Comparison of ENCODE assay signal across 28 mouse cellular contexts in genomic region chr19:30115606-30116005, GRCm38 (mm10). TPM values are rescaled to one million over a fixed set of nuclear protein-coding genes. Genes with fewer than 3 reads are reported as not detected.
DNase-seq lines count a peak whose midpoint lies in the region; ATAC-seq and TF ChIP-seq lines count a peak whose summit lies in the region.
"Had no signal": no experiment of that assay in that cellular context is flagged by ENCODE, and none has a peak within 500 bp of the region (broad histone marks: within the 10 kb centered on the region; RNA-seq: fewer than 3 reads in every experiment).

No protein-coding gene starts in this region.

- peaks cover 33% of the 10 kb centered on the region for H3K4me1 ChIP-seq in neural tube, embryonic 15.5 days
- peaks cover 50% of the 10 kb centered on the region for H3K4me1 ChIP-seq in midbrain, embryonic 12.5 days
- peaks cover 22% of the 10 kb centered on the region; the same call in 1 of the 2 replicates for H3K4me1 ChIP-seq in midbrain, postnatal 0 days (ENCODE audit: insufficient read depth, low read length)

- H3K4me2 ChIP-seq in neural tube, embryonic 15.5 days, result no peak overlapping the region
- no peak overlapping the region for H3K4me2 ChIP-seq in midbrain, embryonic 12.5 days (replicated peaks)
- no peak overlapping the region for H3K4me2 ChIP-seq in midbrain, postnatal 0 days (ENCODE audit: low read depth, low read length, poor library complexity, severe bottlenecking)
- H3K4me2 ChIP-seq: embryonic facial prominence, embryonic 12.5 days; heart, embryonic 12.5 days; liver, embryonic 11.5 days had no signal

- 87% methylated on average over 5 of the region's 5 CpGs for WGBS in neural tube, embryonic 15.5 days
- WGBS in midbrain, embryonic 12.5 days, result 84% methylated on average over 5 of the region's 5 CpGs
- 70% methylated on average over 5 of the region's 5 CpGs for WGBS in midbrain, postnatal 0 days

- H3K4me3 ChIP-seq in neural tube, embryonic 15.5 days (replicated peaks), result no peak overlapping the region
- no peak overlapping the region for H3K4me3 ChIP-seq in midbrain, embryonic 12.5 days
- H3K4me3 ChIP-seq in midbrain, postnatal 0 days (ENCODE audit: low read depth, low read length), result no peak overlapping the region
- H3K4me3 ChIP-seq: embryonic facial prominence, embryonic 12.5 days; heart, adult 2 months; heart, embryonic 12.5 days; layer of hippocampus, adult 2 months had no signal

- no peaks in the 10 kb centered on the region for H3K9me3 ChIP-seq in neural tube, embryonic 15.5 days (replicated peaks)
- H3K9me3 ChIP-seq in midbrain, embryonic 12.5 days, result no peaks in the 10 kb centered on the region
- no peaks in the 10 kb centered on the region for H3K9me3 ChIP-seq in midbrain, postnatal 0 days (ENCODE audit: low read length)
- H3K9me3 ChIP-seq: embryonic facial prominence, embryonic 12.5 days; G1E; heart, embryonic 12.5 days; limb, embryonic 13.5 days; stomach, embryonic 15.5 days had no signal

- H3K27ac ChIP-seq in neural tube, embryonic 15.5 days (replicated peaks), result 0 out of 2 replicates have a peak overlapping the region, but pooled peaks have one; percentile 5
- peak overlapping the region; percentile 89 for H3K27ac ChIP-seq in midbrain, embryonic 12.5 days (replicated peaks)
- H3K27ac ChIP-seq in midbrain, postnatal 0 days (ENCODE audit: low read depth, low read length), result peak overlapping the region; percentile 26; the same call in 1 of the 2 replicates
- H3K27ac ChIP-seq: embryonic facial prominence, embryonic 12.5 days; heart, adult 2 months; limb, embryonic 13.5 days had no signal

- no peak overlapping the region for H3K9ac ChIP-seq in neural tube, embryonic 15.5 days (replicated peaks)
- H3K9ac ChIP-seq in midbrain, embryonic 12.5 days (replicated peaks), result no peak overlapping the region
- H3K9ac ChIP-seq in midbrain, postnatal 0 days (replicated peaks; ENCODE audit: low read length, poor library complexity, severe bottlenecking), result no peak overlapping the region
- H3K9ac ChIP-seq: embryonic facial prominence, embryonic 12.5 days; heart, embryonic 12.5 days; limb, embryonic 13.5 days; stomach, embryonic 15.5 days had no signal

- TF ChIP-seq CTCF in midbrain, postnatal 0 days (IDR thresholded peaks at IDR 0.05), result no peak

- DNase-seq in neural tube, embryonic 10.5 days (ENCODE audit: extremely low spot score, low spot score), result no peak
- no peak for DNase-seq in midbrain, postnatal 0 days (ENCODE audit: low spot score)
- DNase-seq in cerebellum, adult 18-20 months, result no peak
- DNase-seq in MN1 (ENCODE audit: low spot score), result no peak
- DNase-seq in heart, postnatal 4 days, result no peak
- DNase-seq: cerebellum, adult 9-11 months; embryo, embryonic 11 days; kidney, adult 18-20 months; kidney, postnatal 36 days; lung, postnatal 36 days; thymus, adult 18-20 months; thymus, postnatal 25 days had no signal

- no peaks in the 10 kb centered on the region for H3K36me3 ChIP-seq in neural tube, embryonic 15.5 days
- 0 out of 2 replicates have a peak, but pooled peaks cover 3% of the 10 kb centered on the region for H3K36me3 ChIP-seq in midbrain, embryonic 12.5 days
- H3K36me3 ChIP-seq in midbrain, postnatal 0 days (ENCODE audit: insufficient read depth, low read length), result no peaks in the 10 kb centered on the region; the same call in 1 of the 2 replicates
- H3K36me3 ChIP-seq: embryonic facial prominence, embryonic 12.5 days; G1E; heart, embryonic 12.5 days; limb, embryonic 13.5 days; stomach, embryonic 15.5 days had no signal

- no peak for ATAC-seq in neural tube, embryonic 15.5 days (ENCODE audit: low FRiP score)
- no peak for ATAC-seq in midbrain, embryonic 12.5 days (ENCODE audit: low FRiP score, low read depth)
- ATAC-seq in midbrain, postnatal 0 days (ENCODE audit: low FRiP score), result no peak
- ATAC-seq: forebrain, embryonic 14.5 days; hindbrain, embryonic 16.5 days; Patski had no signal

- H3K27me3 ChIP-seq in neural tube, embryonic 15.5 days (replicated peaks), result no peaks in the 10 kb centered on the region
- H3K27me3 ChIP-seq in midbrain, embryonic 12.5 days, result no peaks in the 10 kb centered on the region
- H3K27me3 ChIP-seq in midbrain, postnatal 0 days (ENCODE audit: insufficient read depth, low read length), result no peaks in the 10 kb centered on the region
- H3K27me3 ChIP-seq: embryonic facial prominence, embryonic 12.5 days; heart, embryonic 12.5 days; limb, embryonic 13.5 days; stomach, embryonic 15.5 days had no signal

RNA-seq across cellular contexts. Expression of gene Gldc, which starts 59.6 kb away (rescaled TPM):
- polyA plus RNA-seq in neural tube, embryonic 15.5 days (2015; fragmentation: Nextera tagmentation; extraction: Ambion mirVana), result 5.0 and 5.2 TPM in 2 replicates
- 21.7 and 28.3 TPM in 2 replicates for polyA plus RNA-seq in midbrain, embryonic 12.5 days (2016; fragmentation: Nextera tagmentation; extraction: Ambion mirVana)
- 9.2 and 9.6 TPM in 2 replicates for total RNA-seq in midbrain, postnatal 0 days (2014; rRNA removed)
- 5.4 TPM in 2 replicates for polyA plus RNA-seq in midbrain, postnatal 0 days (2015; fragmentation: Nextera tagmentation; extraction: Ambion mirVana)
- total RNA-seq in heart, postnatal 4 days (2021), result under 1 TPM; 0.34 to 0.43 TPM
- total RNA-seq: hematopoietic stem cell, adult 5-6 weeks; megakaryocyte, adult 5-6 weeks; monocyte, adult 5-6 weeks had no signal
- polyA plus RNA-seq: G1E had no signal

Comparison
In these comparisons a context has a peak if more than half of its experiments do, and no peak if none do; other contexts are left out.
1. H3K27ac ChIP-seq: peak in every context shown above with its lines; median percentile 89 in midbrain, embryonic 12.5 days; 26 in midbrain, postnatal 0 days; 5 in neural tube, embryonic 15.5 days.